Mouse (Mus musculus) intestine, postnatal 0 days (tissue): ENCODE measurements around the gene Cox11. TPM values are rescaled to one million over a fixed set of nuclear protein-coding genes. Genes with fewer than 3 reads are reported as not detected.

Source experiments
- ATAC-seq: fragments of 200-750 bp; cut with Nextera tagmentation; 2 replicates; pipeline ENCODE4 v1.8.0; 2017; ENCODE audit warnings: mild to moderate bottlenecking, moderate TSS enrichment, moderate library complexity
- H3K27ac ChIP-seq: fragments of 300-500 bp; sonication (generic); 2 replicates; pipeline ENCODE4 v1.5.1; 2014; ENCODE audit warnings: mild to moderate bottlenecking, low read depth, low read length, moderate library complexity
- H3K27me3 ChIP-seq: fragments of 300-500 bp; sonication (generic); replicated peaks from 2 replicates; pipeline ENCODE4 v1.6.1; 2014; ENCODE audit warnings: low read length, mixed read lengths; ENCODE audit not compliant: control insufficient read depth, insufficient read depth
- H3K36me3 ChIP-seq: fragments of 300-500 bp; sonication (generic); 2 replicates; pipeline ENCODE4 v1.6.1; 2014; ENCODE audit warnings: mild to moderate bottlenecking, moderate library complexity; ENCODE audit not compliant: control insufficient read depth, insufficient read depth
- H3K4me1 ChIP-seq: fragments of 300-500 bp; sonication (generic); replicated peaks from 2 replicates; pipeline ENCODE4 v1.6.1; 2014; ENCODE audit warnings: antibody characterized with exemption, low read length, mixed read lengths; ENCODE audit not compliant: control insufficient read depth, insufficient read depth
- H3K4me2 ChIP-seq: fragments of 300-500 bp; sonication (generic); replicated peaks from 2 replicates; pipeline ENCODE4 v1.6.1; 2014; ENCODE audit warnings: low read depth, mild to moderate bottlenecking, moderate library complexity
- H3K4me3 ChIP-seq: fragments of 300-500 bp; sonication (generic); 2 replicates; pipeline ENCODE4 v1.5.1; 2014; ENCODE audit warnings: low read depth, low read length
- H3K9ac ChIP-seq: fragments of 300-500 bp; sonication (generic); 2 replicates; pipeline ENCODE4 v1.6.1; 2014; ENCODE audit warnings: mild to moderate bottlenecking, low read depth, low read length
- H3K9me3 ChIP-seq: fragments of 300-500 bp; sonication (generic); 2 replicates; pipeline ENCODE4 v1.6.1; 2016; ENCODE audit warnings: mixed run types; ENCODE audit not compliant: control insufficient read depth
- CTCF ChIP-seq: sonication (generic); IDR thresholded peaks from 2 replicates; pipeline ENCODE4 v1.5.1; 2016; ENCODE audit warnings: low read depth, mild to moderate bottlenecking, control low read depth, antibody characterized with exemption, moderate library complexity
- WGBS: fragments of 180-500 bp; shearing (Covaris S2); extraction: QIAGEN DNeasy Blood & Tissue Kit; methylation state at CpG from one replicate; pipeline ENCODE4 v1.1.7; 2014; 5-methylcytosine and 5-hydroxymethylcytosine counted together
- polyA plus RNA-seq: library from polyadenylated mRNA; unstranded; fragments of >200 nt; fragmentation: Nextera tagmentation; extraction: Ambion mirVana; gene quantifications from 2 replicates; pipeline ENCODE4 v1.2.1, GENCODE M21; 2015

Cox11 gene
- polyA plus RNA-seq, 1 experiment from 2014 or later, result 26.8 TPM

DNA sequence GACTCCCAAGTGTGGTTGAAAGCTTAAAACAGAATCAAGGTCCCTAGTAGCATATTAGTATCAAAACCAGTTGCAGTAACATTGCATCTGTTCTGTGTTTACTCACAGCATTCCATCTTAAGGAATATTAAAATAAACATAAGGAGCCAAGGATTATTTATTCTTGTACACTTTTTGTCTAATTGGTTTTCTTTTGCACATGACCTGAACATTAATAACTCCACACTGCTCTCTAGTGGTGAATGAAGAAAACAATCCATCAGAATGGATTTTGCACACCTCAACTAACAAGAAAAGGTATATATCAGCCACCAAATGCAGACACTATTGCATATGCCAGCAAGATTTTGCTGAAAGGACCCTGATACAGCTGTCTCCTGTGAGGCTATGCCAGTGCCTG lies 21.5 kb upstream of the Cox11 start:
- H3K4me3 ChIP-seq, result no peak overlapping the region
- ATAC-seq, result no peak

DNA sequence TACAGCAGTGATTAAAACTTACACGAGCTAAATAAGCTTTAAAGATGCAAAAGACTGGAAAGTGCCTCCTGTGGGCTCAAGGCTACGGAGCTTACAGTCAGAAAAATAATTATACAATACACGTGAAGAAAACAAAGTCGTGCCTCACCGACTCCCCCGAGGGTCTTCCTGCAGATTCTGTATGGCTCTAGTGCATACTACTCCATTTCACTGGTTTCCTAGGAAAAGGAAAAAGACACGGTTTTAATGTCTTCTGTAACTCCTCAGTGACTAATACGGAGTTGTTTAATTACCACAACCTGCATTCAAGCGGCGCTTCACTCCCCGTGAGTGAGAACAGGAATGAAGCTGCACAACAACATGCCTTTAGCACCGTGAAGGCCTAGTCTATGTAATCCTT lies 15.9 kb upstream of the Cox11 start:
- H3K27me3 ChIP-seq, result no peaks in the 10 kb centered on the region
- no peaks in the 10 kb centered on the region for H3K36me3 ChIP-seq
- H3K27ac ChIP-seq, result no peak overlapping the region
- ATAC-seq, result no peak
- 91% methylated on average over 12 of the region's 12 CpGs for WGBS
- H3K4me2 ChIP-seq, result no peak overlapping the region
- no peak overlapping the region for H3K9ac ChIP-seq
- no peaks in the 10 kb centered on the region for H3K9me3 ChIP-seq
- H3K4me3 ChIP-seq, result no peak overlapping the region
- no peaks in the 10 kb centered on the region for H3K4me1 ChIP-seq
- no peak for TF ChIP-seq CTCF

More for the DNA sequence above, 21.5 kb upstream of the Cox11 start:
- no peaks in the 10 kb centered on the region for H3K9me3 ChIP-seq
- H3K27ac ChIP-seq, result no peak overlapping the region
- no peak overlapping the region for H3K9ac ChIP-seq
- no peaks in the 10 kb centered on the region for H3K4me1 ChIP-seq
- H3K27me3 ChIP-seq, result no peaks in the 10 kb centered on the region
- H3K36me3 ChIP-seq, result no peaks in the 10 kb centered on the region
- TF ChIP-seq CTCF, result peak; percentile 76
- H3K4me2 ChIP-seq, result no peak overlapping the region

DNA sequence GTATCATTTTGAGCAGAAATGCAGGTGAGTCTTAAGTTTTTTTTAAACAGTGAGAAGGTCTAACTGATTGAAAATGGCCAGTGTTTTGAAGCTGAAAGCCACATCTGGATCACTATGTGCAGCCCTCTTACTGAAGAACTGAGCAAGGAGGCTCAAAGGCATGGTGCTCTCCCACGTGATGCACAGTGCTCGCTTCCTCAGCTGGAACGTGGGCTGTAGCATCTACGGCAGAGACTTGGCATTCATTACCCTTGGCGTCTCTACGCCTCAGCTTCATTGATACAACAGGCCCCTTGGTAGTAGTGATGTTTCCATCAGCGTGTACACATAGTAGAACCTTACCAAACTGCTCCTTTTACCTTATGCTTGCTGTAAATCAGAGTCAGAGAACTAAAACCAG lies 15.5 kb upstream of the Cox11 start:
- Histone ChIP-seq H3K27me3 (no peaks in the 10 kb centered on the region), H3K4me2 (no peak overlapping the region), H3K9me3 (no peaks in the 10 kb centered on the region), H3K4me1 (no peaks in the 10 kb centered on the region), H3K9ac (no peak overlapping the region), H3K27ac (no peak overlapping the region), H3K4me3 (no peak overlapping the region), H3K36me3 (no peaks in the 10 kb centered on the region)
- TF ChIP-seq CTCF, result no peak
- no peak for ATAC-seq
- WGBS, result 96% methylated on average over 7 of the region's 7 CpGs

DNA sequence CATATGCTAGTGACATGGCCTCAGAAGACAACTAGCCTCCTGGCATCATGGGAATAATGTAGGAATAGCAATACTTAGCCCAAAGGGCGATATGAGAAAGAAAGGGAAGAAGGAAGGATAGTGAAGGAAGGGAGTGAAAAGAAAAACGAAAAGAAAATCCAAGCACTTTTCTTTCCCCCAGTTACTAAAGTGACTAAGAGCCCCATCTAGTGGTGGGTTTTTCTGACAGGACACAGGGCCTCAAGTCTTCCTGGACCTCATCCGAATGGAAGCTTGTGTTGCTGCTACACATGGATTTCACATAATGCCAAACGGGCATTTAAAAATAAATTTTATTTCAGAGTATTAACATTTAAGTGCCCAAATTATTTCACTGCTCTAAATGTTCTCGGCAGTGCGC lies 14.5 kb upstream of the Cox11 start:
- WGBS, result 49% methylated on average over 6 of the region's 6 CpGs
- Histone ChIP-seq H3K4me3 (no peak overlapping the region), H3K4me1 (no peaks in the 10 kb centered on the region), H3K27me3 (no peaks in the 10 kb centered on the region), H3K4me2 (no peak overlapping the region), H3K36me3 (no peaks in the 10 kb centered on the region), H3K27ac (no peak overlapping the region), H3K9ac (no peak overlapping the region), H3K9me3 (no peaks in the 10 kb centered on the region)
- no peak for ATAC-seq
- TF ChIP-seq CTCF, result peak; percentile 79

DNA sequence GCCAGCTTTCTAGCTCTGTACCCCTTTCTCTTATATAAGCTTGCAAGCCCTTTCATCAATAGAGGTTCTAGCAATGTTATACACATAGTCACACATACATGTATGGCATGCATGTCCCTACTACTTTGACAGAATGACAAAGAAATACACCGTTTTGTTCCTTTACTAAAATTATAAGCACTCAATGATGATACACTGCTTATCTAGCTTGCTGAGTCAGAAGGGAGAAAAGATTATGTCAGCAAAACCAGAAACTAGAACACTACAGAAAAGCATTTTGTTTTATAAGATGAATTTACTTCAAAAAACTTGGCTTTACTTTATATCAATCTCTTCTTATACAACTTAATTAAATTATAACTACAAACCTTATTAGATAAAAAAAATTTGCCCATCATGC lies 12.8 kb upstream of the Cox11 start:
- no peak overlapping the region for H3K9ac ChIP-seq
- no peaks in the 10 kb centered on the region for H3K9me3 ChIP-seq
- 80% methylated on average over 1 of the region's 1 CpGs for WGBS
- H3K4me1 ChIP-seq, result no peaks in the 10 kb centered on the region
- no peak for ATAC-seq
- no peak for TF ChIP-seq CTCF
- H3K4me3 ChIP-seq, result no peak overlapping the region
- no peak overlapping the region for H3K4me2 ChIP-seq
- no peak overlapping the region for H3K27ac ChIP-seq
- H3K36me3 ChIP-seq, result no peaks in the 10 kb centered on the region
- no peaks in the 10 kb centered on the region for H3K27me3 ChIP-seq

DNA sequence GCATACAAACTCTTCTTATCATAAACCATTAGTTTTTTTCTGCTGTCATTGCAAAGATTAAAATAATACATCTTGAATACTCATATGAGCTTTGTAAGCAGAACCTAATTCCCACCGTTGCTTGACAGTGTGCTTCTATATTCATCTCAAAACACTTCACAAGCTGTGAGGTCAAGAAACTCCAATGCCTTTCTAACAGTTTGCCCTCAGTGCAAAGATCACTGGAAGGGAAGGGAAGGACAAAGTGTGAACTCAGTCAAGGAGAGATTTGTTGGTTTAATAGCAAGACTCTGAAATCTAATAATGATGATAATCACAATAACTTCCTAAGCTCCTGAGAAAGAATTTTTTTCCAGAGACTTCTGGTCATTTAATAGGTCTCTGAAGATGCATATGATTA lies 10.2 kb upstream of the Cox11 start:
- no peaks in the 10 kb centered on the region for H3K27me3 ChIP-seq
- no peak overlapping the region for H3K4me2 ChIP-seq
- no peaks in the 10 kb centered on the region for H3K4me1 ChIP-seq
- no peak overlapping the region for H3K9ac ChIP-seq
- H3K9me3 ChIP-seq, result no peaks in the 10 kb centered on the region
- ATAC-seq, result no peak
- no peaks in the 10 kb centered on the region for H3K36me3 ChIP-seq
- no peak for TF ChIP-seq CTCF
- no peak overlapping the region for H3K4me3 ChIP-seq
- WGBS, result 43% methylated on average over 1 of the region's 1 CpGs
- no peak overlapping the region for H3K27ac ChIP-seq

DNA sequence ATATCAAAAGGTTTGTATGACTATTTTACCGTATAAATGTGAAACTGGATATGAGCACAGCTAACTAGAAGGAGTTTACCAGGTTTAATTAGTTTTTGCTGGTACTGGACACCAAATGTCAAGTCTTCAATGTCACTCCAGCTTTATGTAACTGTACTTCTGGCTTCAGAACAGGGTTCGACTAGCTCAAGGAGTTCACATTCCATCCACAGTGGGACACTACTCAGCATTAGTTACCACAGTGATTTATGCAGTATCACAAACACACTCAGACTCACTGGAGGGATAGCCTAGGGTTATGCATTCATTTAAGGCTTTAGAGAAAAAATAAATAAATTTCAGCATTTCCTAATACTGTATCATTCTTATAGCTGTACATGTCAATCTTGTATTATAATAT lies 5.5 kb upstream of the Cox11 start:
- Histone ChIP-seq H3K4me3 (no peak overlapping the region), H3K4me2 (no peak overlapping the region), H3K9me3 (no peaks in the 10 kb centered on the region), H3K9ac (no peak overlapping the region), H3K36me3 (no peaks in the 10 kb centered on the region), H3K27me3 (no peaks in the 10 kb centered on the region), H3K27ac (no peak overlapping the region), H3K4me1 (no peaks in the 10 kb centered on the region; the same call in 1 of the 2 replicates)
- TF ChIP-seq CTCF, result 0 out of 2 replicates have a peak, but pooled peaks have one; percentile 15
- WGBS, result 92% methylated on average over 2 of the region's 2 CpGs
- ATAC-seq, result no peak
